Mouse (Mus musculus) erythroblast, embryonic 14.5 days (primary cell): Measurements from ENCODE around the gene Ncaph. TPM values are rescaled to one million over a fixed set of nuclear protein-coding genes. Genes with fewer than 3 reads are reported as not detected.
"Not testable (repeated sequence)": the region's sequence is repeated elsewhere in the genome, so short reads cannot be mapped to it uniquely, and the experiment has no call there.

ENCODE experiments used
- H3K27me3 ChIP-seq: 2 replicates; pipeline ENCODE4 v1.6.1; 2012; ENCODE audit warnings: inconsistent platforms; ENCODE audit not compliant: control insufficient read depth
- H3K36me3 ChIP-seq: 2 replicates; pipeline ENCODE4 v1.6.1; 2012; ENCODE audit warnings: mild to moderate bottlenecking, inconsistent platforms; ENCODE audit not compliant: control insufficient read depth
- H3K4me1 ChIP-seq: 2 replicates; pipeline ENCODE4 v1.6.1; 2012; ENCODE audit warnings: inconsistent platforms; ENCODE audit not compliant: control insufficient read depth
- H3K4me3 ChIP-seq: replicated peaks from 2 replicates; pipeline ENCODE3; 2012; ENCODE audit warnings: moderate library complexity, mild to moderate bottlenecking, inconsistent platforms
- H3K9me3 ChIP-seq: 2 replicates; pipeline ENCODE4 v1.6.1; 2012; ENCODE audit warnings: low read length, inconsistent platforms, mixed read lengths; ENCODE audit not compliant: control insufficient read depth
- GATA1 ChIP-seq: IDR thresholded peaks from 2 replicates; pipeline ENCODE4 v1.6.1; 2012; ENCODE audit warnings: low read length, inconsistent platforms, mixed read lengths
- TAL1 ChIP-seq: IDR thresholded peaks from 3 replicates; pipeline ENCODE4 v1.6.1; 2012; ENCODE audit warnings: low read length, inconsistent platforms, mixed read lengths
- polyA plus RNA-seq: library from polyadenylated mRNA; stranded (reverse); fragments of >175 nt; gene quantifications from 2 replicates; pipeline ENCODE4 v1.2.3, GENCODE M21; 2012

The Ncaph gene
- polyA plus RNA-seq, result 3.9 and 6.2 TPM in 2 replicates

DNA sequence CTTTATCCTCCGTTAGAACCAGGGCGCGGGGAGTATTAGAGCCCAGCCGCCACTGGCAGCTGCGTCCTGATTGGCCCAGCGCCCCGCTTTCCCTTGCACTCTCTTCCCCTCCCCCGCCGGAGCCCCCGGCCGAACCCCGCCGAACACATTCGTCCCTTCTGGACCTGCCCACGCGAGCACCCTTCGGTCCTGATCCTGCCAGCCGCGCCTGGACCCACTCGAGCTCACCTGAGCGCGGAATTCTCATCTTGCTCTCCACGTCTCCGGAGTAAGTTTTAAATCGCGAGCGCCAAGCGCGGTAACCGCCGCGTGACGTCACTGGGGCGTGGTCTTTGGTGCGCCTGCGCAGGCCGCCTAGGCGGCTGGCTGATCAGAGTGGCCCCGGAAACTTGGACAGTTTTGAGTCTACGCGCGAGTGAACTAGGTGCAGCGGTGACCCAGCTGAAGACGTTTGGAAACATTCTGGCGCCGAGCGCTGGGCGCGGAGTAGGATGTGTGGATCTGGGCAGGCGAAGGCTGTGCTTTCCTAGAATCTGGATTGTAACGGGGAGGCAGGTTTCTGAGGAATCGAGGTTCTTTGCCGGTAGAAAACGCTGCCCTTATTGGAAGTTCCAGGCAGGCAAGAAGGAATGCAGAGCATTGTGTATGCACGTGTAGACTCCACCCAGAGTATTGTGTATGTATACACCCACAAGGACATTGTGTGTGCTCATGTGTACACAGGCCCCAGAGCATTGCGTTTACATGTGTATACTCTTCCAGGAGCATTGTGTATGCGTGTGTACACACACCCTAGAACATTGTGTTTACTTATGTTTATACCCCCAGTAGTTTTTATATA is at the start of gene Ncaph:
Ncaph (minus strand) TSS at position 334 of the 841 bp plus-strand sequence.
- H3K4me3 ChIP-seq, result peak within 1 kb of the TSS; percentile 89
- no peaks in the 10 kb centered on the region for H3K27me3 ChIP-seq
- no peaks in the 10 kb centered on the region for H3K9me3 ChIP-seq
- no peak for TF ChIP-seq GATA1
- no peak for TF ChIP-seq TAL1
- peaks cover 54% of the 10 kb centered on the region for H3K36me3 ChIP-seq
- peaks cover 64% of the 10 kb centered on the region for H3K4me1 ChIP-seq

DNA sequence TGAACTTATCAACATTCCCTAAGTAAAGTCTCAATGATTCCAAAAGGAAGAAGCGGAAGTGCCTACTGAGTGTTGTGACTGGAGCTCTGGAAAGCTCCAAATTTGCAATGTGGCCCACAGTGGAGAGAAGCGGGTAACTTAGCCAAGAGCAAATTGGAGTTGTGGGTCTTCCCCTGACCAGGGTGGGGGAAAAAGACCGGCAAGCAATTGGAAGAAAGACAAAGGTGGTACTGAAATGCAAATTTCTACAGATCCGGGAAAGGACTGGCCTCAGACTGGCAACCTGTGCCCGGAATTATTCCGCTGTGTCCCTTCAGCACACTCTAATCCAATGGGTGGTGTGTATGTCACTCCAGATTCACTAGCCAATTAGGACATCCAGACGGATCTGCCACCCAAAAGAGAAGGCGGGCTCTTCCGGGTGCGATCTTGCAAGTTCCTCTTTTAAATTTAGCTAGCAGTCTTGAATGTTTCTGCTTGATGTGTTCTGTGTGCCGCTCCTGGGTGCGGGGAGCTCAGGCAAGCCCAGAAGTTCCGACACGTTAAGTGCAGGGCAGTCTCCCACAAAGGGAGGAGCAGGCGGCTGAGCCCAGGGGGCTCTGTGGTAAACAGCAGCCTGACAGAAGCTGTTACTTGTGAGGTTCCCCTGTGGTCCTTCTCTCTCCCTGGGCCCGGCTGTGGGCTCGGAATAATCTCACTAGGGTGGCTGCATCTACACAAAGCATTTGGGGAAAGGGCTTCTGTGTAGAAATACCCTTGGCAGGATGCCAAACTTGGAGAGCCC is 49.0 kb upstream of the Ncaph start:
- TF ChIP-seq TAL1, result no peak
- no peak for TF ChIP-seq GATA1
- Histone ChIP-seq H3K36me3 (no peaks in the 10 kb centered on the region), H3K27me3 (peaks cover 5% of the 10 kb centered on the region), H3K4me1 (peaks cover 5% of the 10 kb centered on the region; the same call in 1 of the 2 replicates), H3K9me3 (no peaks in the 10 kb centered on the region), H3K4me3 (peak overlapping the region; percentile 64)

DNA sequence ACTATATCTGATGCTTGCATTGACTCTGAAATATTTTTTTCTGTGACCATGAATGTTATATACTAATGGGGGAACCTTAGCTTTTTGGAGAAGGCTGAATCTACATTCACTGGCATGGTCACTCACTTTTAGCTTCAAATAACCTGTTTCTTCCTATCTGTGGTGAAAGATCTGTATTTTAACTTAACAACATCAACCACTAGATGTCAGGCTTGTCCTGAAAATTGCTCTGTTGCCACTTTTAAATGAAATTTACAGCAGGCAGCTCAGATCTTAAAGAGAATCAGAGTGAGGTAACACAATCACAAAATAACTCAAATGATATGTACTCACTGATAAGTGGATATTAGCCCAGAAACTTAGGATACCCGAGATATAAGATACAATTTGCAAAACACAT is 32.5 kb upstream of the Ncaph start:
- H3K27me3 ChIP-seq, result peaks cover 21% of the 10 kb centered on the region
- not testable (repeated sequence) for H3K4me3 ChIP-seq, H3K4me1 ChIP-seq, H3K36me3 ChIP-seq, H3K9me3 ChIP-seq

DNA sequence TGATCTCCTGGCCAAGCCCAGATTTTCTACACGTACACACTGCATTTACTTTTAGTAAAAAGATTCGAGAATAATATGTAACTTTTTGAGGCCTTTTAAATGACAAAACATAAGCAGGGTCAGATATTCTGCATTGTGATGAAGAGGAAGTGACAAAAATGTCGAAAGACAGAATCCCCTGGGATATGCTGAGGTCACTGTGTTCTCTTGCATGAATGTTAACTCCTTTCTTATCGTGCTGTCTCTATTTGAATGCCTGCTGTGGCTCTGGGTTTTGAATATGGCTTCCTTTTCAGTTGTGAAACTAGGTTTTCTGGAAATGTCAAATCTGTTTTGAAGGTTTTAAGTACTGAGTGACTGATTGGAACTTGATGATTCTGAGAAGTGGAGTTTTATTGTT is 31.9 kb upstream of the Ncaph start:
- peaks cover 25% of the 10 kb centered on the region for H3K27me3 ChIP-seq
- TF ChIP-seq TAL1 (no peak), GATA1 (no peak)
- H3K4me3 ChIP-seq, result no peak overlapping the region
- H3K9me3 ChIP-seq, result no peaks in the 10 kb centered on the region
- H3K4me1 ChIP-seq, result no peaks in the 10 kb centered on the region
- H3K36me3 ChIP-seq, result no peaks in the 10 kb centered on the region

DNA sequence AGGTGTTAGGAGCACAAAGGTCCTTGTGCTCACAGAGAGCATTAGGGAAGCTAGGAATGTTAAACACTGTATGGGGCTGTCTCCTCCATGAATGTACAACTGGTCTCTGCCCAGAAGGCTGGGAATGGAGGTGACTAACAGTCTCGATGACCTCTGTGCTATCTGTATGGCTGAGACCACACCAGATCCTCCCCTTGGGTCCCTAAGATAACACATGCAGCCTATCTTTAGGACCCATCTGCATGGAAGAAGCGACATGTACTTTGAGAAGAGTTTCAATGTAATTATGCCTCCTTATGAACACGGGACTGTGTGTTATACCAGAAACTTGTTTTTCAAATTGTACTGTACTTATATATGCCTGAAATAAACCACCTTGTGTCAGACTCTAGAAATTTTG is 11.9 kb upstream of the Ncaph start:
- Histone ChIP-seq H3K4me1 (peaks cover 61% of the 10 kb centered on the region), H3K36me3 (peaks cover 20% of the 10 kb centered on the region), H3K27me3 (no peaks in the 10 kb centered on the region), H3K9me3 (peaks cover 8% of the 10 kb centered on the region), H3K4me3 (no peak overlapping the region)
- peak; percentile 16; the same call in 1 of the 3 replicates for TF ChIP-seq TAL1
- TF ChIP-seq GATA1, result peak; percentile 41; the same call in 1 of the 2 replicates

DNA sequence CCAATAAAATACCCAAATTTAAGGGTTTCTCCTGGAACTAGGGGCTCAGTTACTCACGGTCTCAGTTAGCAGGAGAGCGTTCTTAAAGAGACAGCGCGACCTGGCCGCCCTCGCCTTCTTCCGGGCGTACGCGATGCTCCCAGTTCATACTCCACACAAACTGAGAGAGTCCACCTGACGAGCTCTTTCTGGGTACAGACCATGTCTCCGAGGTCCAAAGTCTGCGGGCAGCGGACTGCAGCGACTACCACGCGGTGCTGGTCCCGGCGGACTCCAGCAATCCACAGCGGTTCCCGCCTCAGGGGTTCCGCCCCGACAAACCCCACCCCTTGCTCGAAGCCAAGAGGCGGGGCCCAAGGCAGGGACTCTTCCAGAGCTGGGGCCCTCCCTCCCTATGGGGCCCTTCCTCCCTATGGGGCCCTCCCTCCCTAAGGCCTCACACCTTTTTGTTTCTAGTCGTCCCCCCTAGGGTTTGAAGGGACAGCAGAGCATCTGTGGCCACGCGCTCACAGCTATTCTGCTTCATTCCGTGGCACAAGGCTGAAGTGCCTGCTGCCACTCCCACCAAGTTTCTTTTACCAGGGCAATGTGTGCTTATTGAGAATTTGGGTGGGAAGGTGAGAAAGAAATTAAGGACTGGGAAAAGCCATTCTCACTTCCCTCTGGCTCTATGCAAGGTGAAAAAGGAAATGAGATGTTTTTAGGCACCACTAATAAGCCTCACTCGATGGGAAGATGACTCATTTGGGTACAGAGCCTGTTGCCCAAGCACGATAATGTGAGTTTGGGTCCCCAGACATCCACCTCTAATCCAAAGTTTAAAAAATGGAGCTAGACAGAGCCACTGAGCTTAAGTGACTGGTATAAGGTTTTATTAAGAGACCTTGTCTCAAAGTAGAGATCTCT is 9.7 kb upstream of the Ncaph start, which contains the start of gene Itpripl1:
Itpripl1 (minus strand) TSS at position 285 of the 906 bp plus-strand sequence.
- Histone ChIP-seq H3K36me3 (peaks cover 43% of the 10 kb centered on the region), H3K4me1 (peaks cover 73% of the 10 kb centered on the region), H3K4me3 (peak within 1 kb of the TSS; percentile 76), H3K9me3 (peaks cover 14% of the 10 kb centered on the region), H3K27me3 (no peaks in the 10 kb centered on the region)
- TF ChIP-seq TAL1, result no peak
- no peak for TF ChIP-seq GATA1

DNA sequence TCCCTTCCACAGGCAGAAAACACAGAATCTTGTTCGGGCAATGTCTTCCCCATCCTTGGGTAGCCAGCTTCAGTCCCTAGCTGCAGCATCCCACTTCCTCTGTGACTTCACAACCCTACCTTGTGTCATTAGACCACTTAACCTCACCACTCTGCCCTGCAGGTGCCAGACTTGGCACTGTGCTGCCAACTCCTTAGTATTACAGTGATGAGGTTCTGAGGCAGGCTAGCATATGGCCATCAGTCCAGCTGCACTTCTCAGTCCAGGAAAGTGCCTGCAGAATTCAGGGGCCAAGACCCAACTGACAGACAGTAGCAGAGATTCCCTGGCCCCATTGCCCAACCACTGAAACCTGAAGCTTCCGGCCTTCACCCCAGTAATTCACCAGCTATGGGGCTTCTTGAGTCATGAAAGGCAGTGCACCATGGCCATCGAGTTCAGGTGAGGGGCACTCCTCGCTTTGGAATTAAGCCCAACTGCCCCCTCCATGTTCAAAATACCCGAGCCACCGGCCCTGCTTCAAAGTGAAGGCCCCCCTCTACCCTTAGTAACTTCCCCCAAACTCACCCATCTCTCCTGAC is 8.9 kb upstream of the Ncaph start:
- H3K36me3 ChIP-seq, result peaks cover 50% of the 10 kb centered on the region
- peaks cover 14% of the 10 kb centered on the region for H3K9me3 ChIP-seq
- H3K27me3 ChIP-seq, result no peaks in the 10 kb centered on the region
- TF ChIP-seq TAL1 (no peak), GATA1 (no peak)
- peaks cover 80% of the 10 kb centered on the region for H3K4me1 ChIP-seq
- H3K4me3 ChIP-seq, result peak overlapping the region; percentile 76

DNA sequence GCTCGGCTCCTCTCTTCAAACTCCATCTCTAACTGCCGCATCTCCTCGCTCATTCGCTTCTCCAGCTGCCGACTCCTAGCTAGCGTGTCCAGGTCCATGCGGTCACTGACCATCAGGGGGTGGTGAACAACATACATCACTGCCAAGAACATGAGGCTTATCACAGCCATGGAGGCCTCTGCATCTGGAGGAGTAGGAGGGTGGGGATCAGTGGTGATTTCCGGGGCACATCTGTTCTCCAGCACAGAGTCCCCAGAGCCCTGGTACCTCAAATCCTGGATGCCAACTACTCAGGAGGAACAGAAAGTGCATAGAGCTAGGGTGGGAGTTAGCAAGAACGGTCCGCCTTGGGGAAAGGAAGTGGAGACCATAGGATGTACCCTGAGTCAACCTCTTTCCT is 8.3 kb upstream of the Ncaph start:
- Histone ChIP-seq H3K9me3 (peaks cover 14% of the 10 kb centered on the region), H3K27me3 (no peaks in the 10 kb centered on the region), H3K36me3 (peaks cover 53% of the 10 kb centered on the region), H3K4me3 (peak overlapping the region; percentile 76), H3K4me1 (peaks cover 79% of the 10 kb centered on the region)
- TF ChIP-seq TAL1, result no peak
- no peak for TF ChIP-seq GATA1
